Mouse (Mus musculus) R1 (cell line): ENCODE measurements around the gene Gfi1.

Experiments used
- DNase-seq: peaks from one replicate; pipeline ENCODE4 v3.0.0-alpha.2; 2018; ENCODE audit warnings: low read depth, low spot score

Gene Gfi1

DNA sequence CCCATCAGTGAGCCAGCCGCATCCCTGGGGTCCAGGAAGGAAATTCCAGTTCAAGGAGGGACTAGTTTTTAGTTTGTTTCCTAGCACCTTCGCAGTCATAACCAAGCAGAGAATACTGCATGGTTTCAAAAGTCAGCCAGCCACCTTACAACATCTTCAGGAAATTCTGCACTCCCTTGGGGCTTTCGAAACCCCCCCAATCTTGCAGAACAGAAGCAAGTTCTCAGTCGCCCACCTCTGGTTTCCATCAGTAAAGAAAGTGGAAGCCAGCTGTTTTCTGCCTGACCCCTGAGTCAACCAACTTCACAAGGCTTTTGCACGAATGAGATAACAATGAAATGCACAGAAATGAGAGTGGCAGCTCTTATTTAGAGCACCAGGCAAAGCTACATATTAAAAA lies 47.4 kb downstream of the Gfi1 start:
- no peak for DNase-seq
